Mouse (Mus musculus) neutrophil, adult 59 days (primary cell): ENCODE results near the gene Glyr1. TPM values are rescaled to one million over a fixed set of nuclear protein-coding genes. Genes with fewer than 3 reads are reported as not detected.

ENCODE experiments used
- total RNA-seq, 2 experiments: library from RNA; stranded (reverse); gene quantifications; 1 replicate in 1 of 2; 2 replicates in 1 of 2; pipeline ENCODE4 v1.2.4; 2023

The Glyr1 gene
- 100 to 1,000 TPM; 142 to 143 TPM for total RNA-seq

DNA sequence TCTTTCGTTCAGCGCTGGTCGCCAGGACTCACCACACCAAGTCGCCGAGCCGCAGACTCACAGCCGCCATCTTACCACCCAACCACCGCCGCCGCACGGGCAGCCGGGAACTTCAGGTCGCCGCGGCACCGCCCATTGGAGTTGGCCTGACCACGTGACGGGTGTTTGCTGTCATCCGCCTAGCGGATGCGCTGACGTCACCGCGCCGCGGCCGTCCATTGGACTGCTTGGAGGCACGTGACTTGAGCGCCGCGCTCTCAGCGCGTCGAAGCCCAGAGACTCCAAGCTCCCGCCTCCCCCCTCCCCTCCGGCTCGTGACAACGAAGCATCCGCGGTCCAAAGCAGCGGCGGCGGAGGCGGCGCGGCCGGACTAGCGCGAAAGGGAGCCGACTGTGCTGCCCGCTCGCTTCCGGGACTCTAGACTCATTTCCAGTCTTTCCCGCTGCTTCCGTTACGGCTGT, at the start of gene Glyr1, which contains the start of gene Ubn1:
Gene Glyr1 (minus strand): TSS at position 90 of the 461 bp plus-strand sequence.
Gene Ubn1 (plus strand): TSS at position 284 of the 461 bp plus-strand sequence.

DNA sequence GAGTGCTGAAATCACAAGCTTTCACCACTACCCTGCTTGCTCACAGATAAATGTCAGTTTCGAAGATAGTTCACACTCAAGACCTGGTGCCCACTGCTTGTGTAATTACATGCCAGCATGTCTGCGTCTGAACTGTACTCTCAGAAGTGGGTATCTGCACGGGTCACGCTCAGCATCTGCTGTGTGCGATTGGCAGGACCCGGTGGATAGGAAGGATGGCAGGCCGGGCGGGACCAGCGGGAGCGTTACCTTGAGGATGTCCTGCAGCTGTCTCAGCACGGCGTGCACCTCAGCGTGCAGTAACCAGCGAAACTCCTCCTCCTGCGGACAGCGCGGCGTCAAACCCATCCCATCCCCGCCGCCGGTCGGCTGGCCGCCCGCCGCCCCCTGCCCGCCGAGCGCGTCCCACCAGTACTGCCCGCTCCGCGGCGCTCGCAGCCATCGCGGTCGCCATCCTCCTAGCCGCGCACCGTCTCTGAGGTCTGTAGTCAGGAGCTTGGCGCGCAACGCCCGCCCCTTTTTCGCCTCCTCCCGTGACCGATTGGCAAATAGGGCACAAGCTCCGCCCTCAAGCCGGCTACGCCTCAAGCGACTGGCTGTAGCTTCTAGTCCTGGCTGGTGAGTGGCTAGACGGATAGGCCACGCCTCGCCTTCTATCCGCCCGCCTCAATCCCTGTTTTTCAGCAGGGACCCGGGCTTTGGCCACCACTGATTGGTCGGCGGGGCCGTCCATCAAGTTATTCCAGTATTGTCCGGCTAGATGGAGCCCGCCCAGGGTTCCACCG, 36.4 kb downstream of the Glyr1 start, which contains the start of gene Rogdi:
Gene Rogdi (minus strand): TSS at position 500 of the 785 bp plus-strand sequence.

DNA sequence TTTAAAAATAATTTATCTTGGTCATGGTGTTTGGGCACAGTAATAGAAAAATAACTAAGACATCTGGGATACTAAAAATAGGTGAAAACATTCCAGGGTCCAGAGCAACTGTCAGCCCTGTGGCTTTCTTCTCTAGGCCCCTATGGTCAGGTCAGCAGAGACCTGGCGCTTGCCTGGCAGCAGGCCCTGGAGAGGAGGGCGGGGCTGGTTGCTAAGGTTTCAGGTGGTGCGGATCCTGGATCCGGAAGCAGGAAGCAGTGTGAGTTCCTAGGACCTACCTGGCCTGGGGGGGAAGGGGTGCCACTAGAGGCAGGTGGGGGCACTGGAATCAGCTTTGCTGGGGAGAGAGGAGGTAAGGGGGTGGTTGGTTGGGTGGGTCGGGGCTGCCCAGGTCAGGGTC, 42.6 kb downstream of the Glyr1 start, which contains the start of gene Smim22:
Gene Smim22 (plus strand): TSS at position 222 of the 400 bp plus-strand sequence.

DNA sequence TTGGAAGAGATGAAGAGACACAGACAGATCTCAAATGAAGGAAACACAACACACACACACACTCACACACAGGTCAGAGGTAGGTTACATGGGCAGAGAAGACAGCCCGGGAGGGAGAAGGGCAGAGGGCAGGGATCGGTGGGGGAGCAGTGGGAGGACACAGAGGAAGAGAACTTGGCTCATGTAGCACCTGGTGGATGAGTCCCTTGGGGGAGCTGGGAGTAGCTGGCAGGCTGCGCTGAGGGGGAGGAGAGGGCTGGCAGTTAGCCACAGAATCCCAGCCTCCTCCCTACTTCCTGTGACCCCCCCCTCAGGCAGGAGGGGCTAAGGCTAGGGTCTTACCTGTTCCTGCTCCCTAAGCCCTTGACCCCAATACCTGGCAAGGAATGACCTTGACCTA, 52.1 kb downstream of the Glyr1 start, which contains the start of gene Sept12:
Gene Sept12 (minus strand): TSS at position 300 of the 400 bp plus-strand sequence.

Other genes starting within 250 kb of the Glyr1 start
- gene 4930562C15Rik, start 214.4 kb downstream of the Glyr1 start, total RNA-seq, result not detected
- 10 to 100 TPM; 52.9 to 56.4 TPM for gene Ubald1, start 169.5 kb downstream of the Glyr1 start, total RNA-seq
- gene Mgrn1, start 163.6 kb downstream of the Glyr1 start, total RNA-seq, result 10 to 100 TPM; 55.5 to 60.1 TPM
- gene Nudt16l1, start 111.1 kb downstream of the Glyr1 start, total RNA-seq, result 10 to 100 TPM; 27.8 to 34.6 TPM
- 10 to 100 TPM; 39.8 to 47.6 TPM for gene Anks3, start 85.7 kb downstream of the Glyr1 start, total RNA-seq
- not detected for gene Sept12, start 52.0 kb downstream of the Glyr1 start, total RNA-seq
- gene Smim22, start 42.6 kb downstream of the Glyr1 start, total RNA-seq, result not detected
- gene Rogdi, start 36.3 kb downstream of the Glyr1 start, total RNA-seq, result 100 to 1,000 TPM; 232 to 265 TPM
- 10 to 100 TPM; 68.3 to 82.6 TPM for gene Ubn1, start 194 bp upstream of the Glyr1 start, total RNA-seq
- gene Ppl, start 82.6 kb upstream of the Glyr1 start, total RNA-seq, result under 1 TPM in 1 of 2 experiments, not detected in 1; 0.18 TPM
- not detected for gene Sec14l5, start 97.2 kb upstream of the Glyr1 start, total RNA-seq
- 10 to 100 TPM; 30.3 to 37.4 TPM for gene Nagpa, start 154.1 kb upstream of the Glyr1 start, total RNA-seq
- gene AU021092, start 172.4 kb upstream of the Glyr1 start, total RNA-seq, result not detected
- gene Alg1, start 183.8 kb upstream of the Glyr1 start, total RNA-seq, result 10 to 100 TPM; 10.6 to 17.9 TPM
- 1 to 10 TPM; 4.1 to 5.4 TPM for gene Eef2kmt, start 206.1 kb upstream of the Glyr1 start, total RNA-seq